Mouse (Mus musculus): ENCODE data around the gene Cnih1.

GRCm38 (mm10) chr14:46832354-46833272 is 44.4 kb upstream of the Cnih1 start:
- TF ChIP-seq POLR2AphosphoS2 (IDR thresholded peaks at IDR 0.05; ENCODE audit: insufficient read length, low read depth) (no peak), POLR2A (IDR thresholded peaks at IDR 0.05; ENCODE audit: insufficient read length, low read depth) (no peak), CEBPB (IDR thresholded peaks at IDR 0.05; ENCODE audit: insufficient read depth, poor library complexity, severe bottlenecking) (no peak), TCF12 (IDR thresholded peaks at IDR 0.05; ENCODE audit: insufficient read depth, poor library complexity, severe bottlenecking) (no peak), USF1 (IDR thresholded peaks at IDR 0.05; ENCODE audit: low read depth) (no peak), MAX (IDR thresholded peaks at IDR 0.05; ENCODE audit: low read depth) (no peak), SRF (IDR thresholded peaks at IDR 0.05; ENCODE audit: control insufficient read depth, insufficient read length, low read depth) (no peak)
